8 mouse cellular contexts compared by ENCODE assay signal in genomic region chr4:133754238-133754637, GRCm38 (mm10). TPM values are rescaled to one million over a fixed set of nuclear protein-coding genes. Genes with fewer than 3 reads are reported as not detected.
A peak's percentile ranks its signal among the peaks of the same experiment; 100 is the strongest.
DNase-seq lines count a peak whose midpoint lies in the region; ATAC-seq and TF ChIP-seq lines count a peak whose summit lies in the region.

No protein-coding gene starts in this region.

- H3K4me2 ChIP-seq in forebrain, postnatal 0 days (ENCODE audit: low read depth): peak overlapping the region; percentile 94

- WGBS in cerebellum, adult 2 months: 1% methylated on average over 50 of the region's 50 CpGs
- 1% methylated on average over 27 of the region's 50 CpGs for WGBS in forebrain, postnatal 0 days
- WGBS in lung, adult 2 months: 0% methylated on average over 49 of the region's 50 CpGs

- ATAC-seq in forebrain, postnatal 0 days: peak; percentile 75
- peak; percentile 69 for ATAC-seq in neutrophil, adult 5-6 weeks (ENCODE audit: extremely low read depth, insufficient number of reproducible peaks, low FRiP score, poor library complexity, severe bottlenecking)

- H3K36me3 ChIP-seq in forebrain, postnatal 0 days (ENCODE audit: insufficient read depth): no peaks in the 10 kb centered on the region

- TF ChIP-seq CTCF in cerebellum, adult 2 months (IDR thresholded peaks at IDR 0.05; ENCODE audit: borderline replicate concordance, insufficient read depth, low read depth, low read length): no peak
- peak; percentile 22 for TF ChIP-seq CTCF in forebrain, postnatal 0 days (IDR thresholded peaks at IDR 0.05; ENCODE audit: low read depth)
- peak; percentile 43 for TF ChIP-seq CTCF in layer of hippocampus, adult 2 months (conservative IDR thresholded peaks at IDR 0.05)
- TF ChIP-seq CTCF in lung, adult 2 months (IDR thresholded peaks at IDR 0.05; ENCODE audit: insufficient read depth, low read length): no peak

- peak overlapping the region; percentile 50; the same call in 1 of the 2 replicates for H3K27ac ChIP-seq in cerebellum, adult 2 months (ENCODE audit: insufficient read depth, low read length)
- H3K27ac ChIP-seq in forebrain, postnatal 0 days (ENCODE audit: low read depth, low read length): peak overlapping the region; percentile 99
- H3K27ac ChIP-seq in layer of hippocampus, adult 2 months: peak overlapping the region; percentile 95

- peak overlapping the region; percentile 30 for H3K4me3 ChIP-seq in cerebellum, adult 2 months (replicated peaks; ENCODE audit: insufficient read depth, low read depth, low read length)
- peak overlapping the region; percentile 98 for H3K4me3 ChIP-seq in forebrain, postnatal 0 days (ENCODE audit: low read depth, low read length)
- peak overlapping the region; percentile 90 for H3K4me3 ChIP-seq in layer of hippocampus, adult 2 months
- peak overlapping the region; percentile 42 for H3K4me3 ChIP-seq in lung, adult 2 months (replicated peaks; ENCODE audit: extremely low read depth, low read depth, low read length)

- peak; percentile 79 for DNase-seq in MEL-GATA-1-ER (ENCODE audit: extremely low read depth, low read depth)
- peak; percentile 98 to 100 for DNase-seq in cerebellum, adult 2 months
- peak; percentile 99 for DNase-seq in forebrain, postnatal 0 days
- peak; percentile 99 for DNase-seq in heart, postnatal 4 days
- DNase-seq in layer of hippocampus, adult 2 months (ENCODE audit: low spot score in 2 of 2): peak; percentile 98 to 100
- peak; percentile 98 for DNase-seq in lung, adult 2 months
- DNase-seq in testis, postnatal 14 days (ENCODE audit: low spot score): peak; percentile 96

- H3K9me3 ChIP-seq in forebrain, postnatal 0 days (ENCODE audit: low read length): no peaks in the 10 kb centered on the region

- no peaks in the 10 kb centered on the region for H3K27me3 ChIP-seq in cerebellum, adult 2 months (ENCODE audit: control insufficient read depth, insufficient read depth, low read length)
- H3K27me3 ChIP-seq in forebrain, postnatal 0 days (ENCODE audit: insufficient read depth, low read length): no peaks in the 10 kb centered on the region

- peak; percentile 44; the same call in 1 of the 2 replicates for TF ChIP-seq POLR2A in cerebellum, adult 2 months (IDR thresholded peaks at IDR 0.05; ENCODE audit: borderline replicate concordance, insufficient read depth, low read length)
- peak; percentile 78; the same call in 1 of the 2 replicates for TF ChIP-seq POLR2A in lung, adult 2 months (IDR thresholded peaks at IDR 0.05; ENCODE audit: borderline replicate concordance, extremely low read depth, low read depth, low read length)

- H3K4me1 ChIP-seq in cerebellum, adult 2 months (ENCODE audit: control insufficient read depth, insufficient read depth, low read length): peaks cover 11% of the 10 kb centered on the region
- peaks cover 32% of the 10 kb centered on the region for H3K4me1 ChIP-seq in forebrain, postnatal 0 days (ENCODE audit: insufficient read depth)
- H3K4me1 ChIP-seq in lung, adult 2 months (ENCODE audit: control insufficient read depth, insufficient read depth, low read length): peaks cover 14% of the 10 kb centered on the region

- H3K9ac ChIP-seq in forebrain, postnatal 0 days: peak overlapping the region; percentile 100

RNA-seq across cellular contexts. Expression of gene Arid1a, which starts 2.3 kb away (rescaled TPM):
- polyA plus RNA-seq in cerebellum, adult 2 months (2012; rRNA removed): 49.4 and 52.2 TPM in 2 replicates
- total RNA-seq in forebrain, postnatal 0 days (2014; rRNA removed): 36.2 and 51.0 TPM in 2 replicates
- polyA plus RNA-seq in forebrain, postnatal 0 days (2015; fragmentation: Nextera tagmentation; extraction: Ambion mirVana): 12.7 and 19.3 TPM in 2 replicates
- 10 to 100 TPM; 74.6 to 77.3 TPM for total RNA-seq in heart, postnatal 4 days (2021)
- 10 to 100 TPM; 83.2 to 88.6 TPM for total RNA-seq in layer of hippocampus, adult 2 months (2021)
- 68.3 and 77.3 TPM in 2 replicates for polyA plus RNA-seq in lung, adult 2 months (2012; rRNA removed)
- total RNA-seq in neutrophil, adult 5-6 weeks (2017): 97.9 and 100 TPM in 2 replicates

Comparison
In these comparisons a context has a peak if more than half of its experiments do, and no peak if none do; other contexts are left out.
1. Peak in every context shown above with its lines: DNase-seq, ATAC-seq, H3K4me3 ChIP-seq and H3K27ac ChIP-seq.
2. H3K4me3 ChIP-seq: peak in every context shown above with its lines; median percentile 98 in forebrain, postnatal 0 days; 90 in layer of hippocampus, adult 2 months; 42 in lung, adult 2 months; 30 in cerebellum, adult 2 months.
3. CTCF ChIP-seq: peak in forebrain, postnatal 0 days (single experiment) and layer of hippocampus, adult 2 months (single experiment); none in cerebellum, adult 2 months (single experiment) and lung, adult 2 months (single experiment).